Mouse (Mus musculus): Measurements from ENCODE around the gene Npb.

- TF ChIP-seq HCFC1 (IDR thresholded peaks at IDR 0.05; ENCODE audit: borderline replicate concordance, insufficient read depth, low read length) (no peak), MAFK (IDR thresholded peaks at IDR 0.05; ENCODE audit: insufficient read depth, low read depth, low read length) (no peak), ZC3H11A (IDR thresholded peaks at IDR 0.05; ENCODE audit: borderline replicate concordance, low read depth, low read length) (no peak), CHD2 (IDR thresholded peaks at IDR 0.05; ENCODE audit: low read depth, low read length) (no peak)
These were observed 39.8 kb downstream of the Npb start, which contains the start of gene Myadml2 for GRCm38 (mm10) chr11:120648001-120648476.
